Mouse (Mus musculus): ENCODE measurements around the gene Serpinb6b. TPM values are rescaled to one million over a fixed set of nuclear protein-coding genes. Genes with fewer than 3 reads are reported as not detected.

The Serpinb6b gene
- polyA plus RNA-seq, 1 experiment from 2014 or later: 7.0 TPM

- WGBS: 93% methylated on average over 2 of the region's 2 CpGs
- ATAC-seq (ENCODE audit: low FRiP score, low TSS enrichment): no peak
Observed at GRCm38 (mm10) chr13:32974268-32974667, 9.3 kb downstream of the Serpinb6b start.

GRCm38 (mm10) chr13:32974889-32975460, 10.0 kb downstream of the Serpinb6b start:
- Histone ChIP-seq H3K4me3 (ENCODE audit: low read length) (no peak overlapping the region), H3K4me2 (replicated peaks; ENCODE audit: low read depth, low read length) (no peak overlapping the region), H3K4me1 (ENCODE audit: insufficient read depth, low read length) (no peaks in the 10 kb centered on the region), H3K9me3 (ENCODE audit: low read length) (no peaks in the 10 kb centered on the region), H3K36me3 (ENCODE audit: insufficient read depth, low read length) (no peaks in the 10 kb centered on the region), H3K9ac (replicated peaks; ENCODE audit: low read length) (no peak overlapping the region), H3K27ac (ENCODE audit: low read length) (no peak overlapping the region), H3K27me3 (ENCODE audit: insufficient read depth, low read length) (no peaks in the 10 kb centered on the region)
- no peak for ATAC-seq (ENCODE audit: low FRiP score, low TSS enrichment)
- WGBS: 74% methylated on average over 3 of the region's 3 CpGs

More at GRCm38 (mm10) chr13:32974268-32974667, 9.3 kb downstream of the Serpinb6b start:
- Histone ChIP-seq H3K27me3 (ENCODE audit: insufficient read depth, low read length) (no peaks in the 10 kb centered on the region), H3K4me3 (ENCODE audit: low read length) (no peak overlapping the region), H3K4me1 (ENCODE audit: insufficient read depth, low read length) (no peaks in the 10 kb centered on the region), H3K27ac (ENCODE audit: low read length) (no peak overlapping the region), H3K4me2 (replicated peaks; ENCODE audit: low read depth, low read length) (no peak overlapping the region), H3K9me3 (ENCODE audit: low read length) (no peaks in the 10 kb centered on the region), H3K9ac (replicated peaks; ENCODE audit: low read length) (no peak overlapping the region), H3K36me3 (ENCODE audit: insufficient read depth, low read length) (no peaks in the 10 kb centered on the region)

GRCm38 (mm10) chr13:32975710-32976109, 10.7 kb downstream of the Serpinb6b start:
- no peaks in the 10 kb centered on the region for H3K4me1 ChIP-seq (ENCODE audit: insufficient read depth, low read length)
- WGBS: 73% methylated on average over 2 of the region's 2 CpGs

GRCm38 (mm10) chr13:32982556-32983042, 17.6 kb downstream of the Serpinb6b start:
- H3K9ac ChIP-seq (replicated peaks; ENCODE audit: low read length): no peak overlapping the region
- no peaks in the 10 kb centered on the region for H3K4me1 ChIP-seq (ENCODE audit: insufficient read depth, low read length)
- H3K27me3 ChIP-seq (ENCODE audit: insufficient read depth, low read length): no peaks in the 10 kb centered on the region
- H3K27ac ChIP-seq (ENCODE audit: low read length): no peak overlapping the region
- no peak for ATAC-seq (ENCODE audit: low FRiP score, low TSS enrichment)
- no peaks in the 10 kb centered on the region for H3K36me3 ChIP-seq (ENCODE audit: insufficient read depth, low read length)
- no peak overlapping the region for H3K4me2 ChIP-seq (replicated peaks; ENCODE audit: low read depth, low read length)
- WGBS: 82% methylated on average over 4 of the region's 4 CpGs
- no peaks in the 10 kb centered on the region for H3K9me3 ChIP-seq (ENCODE audit: low read length)
- no peak overlapping the region for H3K4me3 ChIP-seq (ENCODE audit: low read length)

More at GRCm38 (mm10) chr13:32975710-32976109, 10.7 kb downstream of the Serpinb6b start:
- no peak overlapping the region for H3K27ac ChIP-seq (ENCODE audit: low read length)
- no peak overlapping the region for H3K4me3 ChIP-seq (ENCODE audit: low read length)
- no peak overlapping the region for H3K9ac ChIP-seq (replicated peaks; ENCODE audit: low read length)
- no peak for ATAC-seq (ENCODE audit: low FRiP score, low TSS enrichment)
- H3K4me2 ChIP-seq (replicated peaks; ENCODE audit: low read depth, low read length): no peak overlapping the region
- H3K27me3 ChIP-seq (ENCODE audit: insufficient read depth, low read length): no peaks in the 10 kb centered on the region
- H3K9me3 ChIP-seq (ENCODE audit: low read length): no peaks in the 10 kb centered on the region
- no peaks in the 10 kb centered on the region for H3K36me3 ChIP-seq (ENCODE audit: insufficient read depth, low read length)

DNA sequence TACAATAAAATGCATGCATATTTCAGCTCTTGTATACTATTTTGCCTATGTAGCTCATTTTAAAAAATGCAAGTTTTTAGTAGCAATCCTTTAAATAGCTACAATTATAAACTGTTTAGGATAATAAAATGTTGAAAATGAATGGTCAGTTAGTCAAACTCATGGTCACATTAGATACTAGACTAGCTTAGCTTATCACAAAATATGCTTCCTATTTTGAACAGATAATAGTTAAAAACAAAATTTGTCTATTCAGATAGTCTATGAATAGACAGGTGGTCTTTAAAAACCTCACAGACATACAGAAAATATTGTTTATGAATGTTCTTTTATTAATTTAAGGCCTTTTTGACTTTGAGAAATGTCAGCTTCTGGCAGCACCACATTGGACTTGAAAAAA, 21.2 kb downstream of the Serpinb6b start:
- Histone ChIP-seq H3K27ac (ENCODE audit: low read length) (no peak overlapping the region), H3K4me1 (ENCODE audit: insufficient read depth, low read length) (no peaks in the 10 kb centered on the region), H3K27me3 (ENCODE audit: insufficient read depth, low read length) (no peaks in the 10 kb centered on the region), H3K4me2 (replicated peaks; ENCODE audit: low read depth, low read length) (no peak overlapping the region), H3K9me3 (ENCODE audit: low read length) (no peaks in the 10 kb centered on the region), H3K36me3 (ENCODE audit: insufficient read depth, low read length) (no peaks in the 10 kb centered on the region), H3K9ac (replicated peaks; ENCODE audit: low read length) (no peak overlapping the region), H3K4me3 (ENCODE audit: low read length) (no peak overlapping the region)
- no peak for ATAC-seq (ENCODE audit: low FRiP score, low TSS enrichment)

GRCm38 (mm10) chr13:32993152-32993893, 28.3 kb downstream of the Serpinb6b start:
- 33% methylated on average over 10 of the region's 10 CpGs for WGBS
- Histone ChIP-seq H3K9me3 (ENCODE audit: low read length) (no peaks in the 10 kb centered on the region), H3K27me3 (ENCODE audit: insufficient read depth, low read length) (no peaks in the 10 kb centered on the region), H3K36me3 (ENCODE audit: insufficient read depth, low read length) (no peaks in the 10 kb centered on the region), H3K27ac (ENCODE audit: low read length) (0 out of 2 replicates have a peak overlapping the region, but pooled peaks have one; percentile 5), H3K9ac (replicated peaks; ENCODE audit: low read length) (no peak overlapping the region), H3K4me3 (ENCODE audit: low read length) (no peak overlapping the region), H3K4me2 (replicated peaks; ENCODE audit: low read depth, low read length) (no peak overlapping the region), H3K4me1 (ENCODE audit: insufficient read depth, low read length) (no peaks in the 10 kb centered on the region)
- ATAC-seq (ENCODE audit: low FRiP score, low TSS enrichment): peak; percentile 79

GRCm38 (mm10) chr13:32993894-32994242, 28.9 kb downstream of the Serpinb6b start:
- Histone ChIP-seq H3K9me3 (ENCODE audit: low read length) (no peaks in the 10 kb centered on the region), H3K36me3 (ENCODE audit: insufficient read depth, low read length) (no peaks in the 10 kb centered on the region), H3K27ac (ENCODE audit: low read length) (no peak overlapping the region), H3K4me2 (replicated peaks; ENCODE audit: low read depth, low read length) (no peak overlapping the region), H3K27me3 (ENCODE audit: insufficient read depth, low read length) (no peaks in the 10 kb centered on the region), H3K4me3 (ENCODE audit: low read length) (no peak overlapping the region), H3K4me1 (ENCODE audit: insufficient read depth, low read length) (no peaks in the 10 kb centered on the region), H3K9ac (replicated peaks; ENCODE audit: low read length) (no peak overlapping the region)
- WGBS: 68% methylated on average over 2 of the region's 2 CpGs
- peak; percentile 56 for ATAC-seq (ENCODE audit: low FRiP score, low TSS enrichment)

DNA sequence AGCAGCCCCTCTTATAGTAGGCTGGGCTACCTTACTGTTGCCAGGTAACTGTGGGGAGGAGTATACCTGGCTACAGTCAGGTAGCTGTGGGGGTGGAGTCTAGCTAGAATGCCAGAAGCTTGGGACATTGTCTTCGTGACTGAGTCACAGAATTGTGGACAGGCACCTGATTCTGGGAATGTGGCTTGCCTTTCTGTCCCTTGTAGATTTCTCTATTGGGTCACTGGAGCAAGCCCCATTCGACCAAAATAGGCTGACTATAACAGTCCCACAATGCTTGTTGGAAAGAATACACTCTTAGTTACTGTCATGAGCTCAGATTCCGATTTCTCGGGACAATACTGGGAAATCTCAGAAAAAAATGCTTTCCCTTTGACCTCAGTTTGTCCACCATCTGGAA, 30.0 kb downstream of the Serpinb6b start:
- H3K27ac ChIP-seq (ENCODE audit: low read length): no peak overlapping the region
- no peak for ATAC-seq (ENCODE audit: low FRiP score, low TSS enrichment)
- WGBS: 62% methylated on average over 4 of the region's 4 CpGs
- H3K4me3 ChIP-seq (ENCODE audit: low read length): no peak overlapping the region
- no peaks in the 10 kb centered on the region for H3K36me3 ChIP-seq (ENCODE audit: insufficient read depth, low read length)
- H3K9ac ChIP-seq (replicated peaks; ENCODE audit: low read length): no peak overlapping the region
- no peaks in the 10 kb centered on the region for H3K27me3 ChIP-seq (ENCODE audit: insufficient read depth, low read length)
- no peaks in the 10 kb centered on the region for H3K4me1 ChIP-seq (ENCODE audit: insufficient read depth, low read length)
- H3K4me2 ChIP-seq (replicated peaks; ENCODE audit: low read depth, low read length): no peak overlapping the region
- H3K9me3 ChIP-seq (ENCODE audit: low read length): no peaks in the 10 kb centered on the region

DNA sequence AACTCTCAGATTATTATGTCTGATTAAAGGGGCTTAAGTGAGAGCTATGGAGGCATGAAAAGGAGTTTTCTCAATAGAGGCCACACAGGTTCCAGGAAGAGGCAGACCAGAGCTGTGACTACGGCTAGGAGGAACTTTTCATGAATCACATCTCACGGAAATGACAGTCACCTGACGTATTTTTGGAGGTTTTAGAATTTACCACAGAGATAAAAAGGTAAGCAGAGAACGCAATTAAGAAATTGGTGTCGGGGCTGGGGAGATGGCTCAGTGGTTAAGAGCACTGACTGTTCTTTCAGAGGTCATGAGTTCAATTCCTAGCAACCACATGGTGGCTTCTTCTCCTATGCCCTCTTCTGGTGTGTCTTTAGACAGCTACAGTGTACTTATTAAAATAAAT, 36.3 kb downstream of the Serpinb6b start:
- no peak for ATAC-seq (ENCODE audit: low FRiP score, low TSS enrichment)
- 89% methylated on average over 5 of the region's 5 CpGs for WGBS
- 0 out of 2 replicates have a peak, but pooled peaks cover 3% of the 10 kb centered on the region for H3K4me1 ChIP-seq (ENCODE audit: insufficient read depth, low read length)
- no peaks in the 10 kb centered on the region for H3K9me3 ChIP-seq (ENCODE audit: low read length)
- no peak overlapping the region for H3K9ac ChIP-seq (replicated peaks; ENCODE audit: low read length)
- H3K27me3 ChIP-seq (ENCODE audit: insufficient read depth, low read length): no peaks in the 10 kb centered on the region
- H3K27ac ChIP-seq (ENCODE audit: low read length): no peak overlapping the region
- no peaks in the 10 kb centered on the region for H3K36me3 ChIP-seq (ENCODE audit: insufficient read depth, low read length)
- H3K4me2 ChIP-seq (replicated peaks; ENCODE audit: low read depth, low read length): no peak overlapping the region
- H3K4me3 ChIP-seq (ENCODE audit: low read length): no peak overlapping the region

- 89% methylated on average over 3 of the region's 3 CpGs for WGBS
Observed at GRCm38 (mm10) chr13:33002950-33003349, 37.9 kb downstream of the Serpinb6b start, which contains the start of gene Serpinb9. Serpinb9 (plus strand) TSS chr13:33003250.

More at GRCm38 (mm10) chr13:33002950-33003349, 37.9 kb downstream of the Serpinb6b start, which contains the start of gene Serpinb9:
- peak within 1 kb of the TSS; percentile 70 for H3K9ac ChIP-seq (replicated peaks; ENCODE audit: low read length)
- H3K27me3 ChIP-seq (ENCODE audit: insufficient read depth, low read length): no peaks in the 10 kb centered on the region
- H3K4me1 ChIP-seq (ENCODE audit: insufficient read depth, low read length): 0 out of 2 replicates have a peak, but pooled peaks cover 3% of the 10 kb centered on the region
- H3K27ac ChIP-seq (ENCODE audit: low read length): peak within 1 kb of the TSS; percentile 87
- H3K9me3 ChIP-seq (ENCODE audit: low read length): no peaks in the 10 kb centered on the region
- peak within 1 kb of the TSS; percentile 54 for H3K4me2 ChIP-seq (replicated peaks; ENCODE audit: low read depth, low read length)
- ATAC-seq (ENCODE audit: low FRiP score, low TSS enrichment): no peak
- peak within 1 kb of the TSS; percentile 45 for H3K4me3 ChIP-seq (ENCODE audit: low read length)
- no peaks in the 10 kb centered on the region for H3K36me3 ChIP-seq (ENCODE audit: insufficient read depth, low read length)

Measured in kidney, embryonic 16.5 days (tissue).